Mouse (Mus musculus): ENCODE results near the gene Ffar4.

DNA sequence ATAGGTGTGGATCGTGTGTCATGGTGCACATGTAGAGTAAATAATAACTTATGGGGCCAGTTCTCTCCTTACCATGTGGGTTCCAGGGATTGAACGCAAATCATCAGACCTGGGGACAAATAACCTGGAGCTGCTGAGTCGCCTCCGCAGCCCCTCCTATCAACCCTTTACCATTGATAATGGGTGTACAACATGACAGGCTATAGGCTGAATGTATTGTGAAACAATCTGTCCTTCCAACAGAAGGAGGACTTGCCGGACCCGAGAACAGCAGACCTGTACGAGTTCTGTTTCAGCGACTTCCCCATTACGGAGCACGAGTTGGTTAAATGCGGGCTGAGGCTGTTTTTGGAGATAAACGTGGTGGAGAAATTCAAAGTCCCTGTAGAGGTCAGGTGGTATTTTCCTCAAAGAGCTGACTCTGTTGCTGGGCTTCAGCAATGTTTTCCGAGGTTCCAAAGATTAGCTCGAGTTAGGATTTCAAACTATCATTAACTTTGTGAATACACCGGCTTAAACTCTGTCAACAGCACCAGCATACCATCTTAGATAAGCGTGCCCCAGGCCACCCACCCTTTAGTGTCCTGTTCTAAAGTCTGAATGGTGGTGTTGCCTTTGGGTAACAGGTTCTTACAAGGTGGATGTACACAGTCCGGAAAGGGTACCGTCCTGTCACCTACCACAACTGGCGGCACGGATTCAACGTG lies 64.9 kb downstream of the Ffar4 start:
- no peak for TF ChIP-seq CTCF (IDR thresholded peaks at IDR 0.05; ENCODE audit: low read depth, low read length)
- no peak for TF ChIP-seq TAL1 (conservative IDR thresholded peaks at IDR 0.05; ENCODE audit: low read depth, low read length)
- TF ChIP-seq GATA1 (IDR thresholded peaks at IDR 0.05; ENCODE audit: borderline replicate concordance, low read length) = no peak

All from G1E (cell line).